Mouse (Mus musculus) induced T-regulatory cell, adult 2 months (primary cell): ENCODE data around the gene Nup62.

Source experiments
- DNase-seq: peaks from one replicate; pipeline ENCODE4 v3.0.0-alpha.2; 2012; ENCODE audit warnings: low read depth

Nup62 gene

GRCm38 (mm10) chr7:44815721-44816469 lies at the start of gene Nup62, which contains the start of gene Il4i1:
Gene Nup62 (plus strand): TSS chr7:44816088.
Gene Il4i1 (plus strand): TSS chr7:44816387.
- peak; percentile 99 for DNase-seq

GRCm38 (mm10) chr7:44768129-44768528 lies 47.8 kb upstream of the Nup62 start:
- no peak for DNase-seq

- DNase-seq, result peak; percentile 64
These were observed 45.8 kb upstream of the Nup62 start for GRCm38 (mm10) chr7:44770046-44770578.

- peak; percentile 51 for DNase-seq
These were observed 43.2 kb upstream of the Nup62 start for GRCm38 (mm10) chr7:44772591-44773204.

GRCm38 (mm10) chr7:44776849-44777498 lies 38.9 kb upstream of the Nup62 start:
- no peak for DNase-seq

- no peak for DNase-seq
These were observed 35.8 kb upstream of the Nup62 start for GRCm38 (mm10) chr7:44780101-44780500.

GRCm38 (mm10) chr7:44789531-44789930 lies 26.4 kb upstream of the Nup62 start:
- no peak for DNase-seq

- DNase-seq, result no peak
These were observed 25.8 kb upstream of the Nup62 start for GRCm38 (mm10) chr7:44790066-44790465.

GRCm38 (mm10) chr7:44792781-44793180 lies 23.1 kb upstream of the Nup62 start:
- DNase-seq, result no peak

- no peak for DNase-seq
These were observed 7.0 kb upstream of the Nup62 start for GRCm38 (mm10) chr7:44808927-44809326.

- DNase-seq, result no peak
These were observed 6.4 kb upstream of the Nup62 start for GRCm38 (mm10) chr7:44809466-44809865.

- DNase-seq, result no peak
These were observed 5.5 kb upstream of the Nup62 start for GRCm38 (mm10) chr7:44810365-44810764.

- no peak for DNase-seq
These were observed 4.9 kb upstream of the Nup62 start for GRCm38 (mm10) chr7:44810819-44811557.

GRCm38 (mm10) chr7:44812651-44813325 lies 3.1 kb upstream of the Nup62 start:
- no peak for DNase-seq

- no peak for DNase-seq
These were observed 1.9 kb upstream of the Nup62 start for GRCm38 (mm10) chr7:44813985-44814384.

- DNase-seq, result no peak
These were observed 1.5 kb upstream of the Nup62 start for GRCm38 (mm10) chr7:44814423-44814822.

GRCm38 (mm10) chr7:44814952-44815553 lies 835 bp upstream of the Nup62 start:
- DNase-seq, result peak; percentile 14

GRCm38 (mm10) chr7:44816470-44817021 lies 658 bp downstream of the Nup62 start, which contains the start of gene Atf5:
Gene Atf5 (minus strand): TSS chr7:44816658.
- no peak for DNase-seq

- DNase-seq, result no peak
These were observed 1.6 kb downstream of the Nup62 start for GRCm38 (mm10) chr7:44817441-44817840.

- DNase-seq, result no peak
These were observed 2.3 kb downstream of the Nup62 start for GRCm38 (mm10) chr7:44818164-44818563.
